Mouse (Mus musculus) adipose tissue, adult 10 weeks (tissue): Measurements from ENCODE around the gene Slc7a14. TPM values are rescaled to one million over a fixed set of nuclear protein-coding genes. Genes with fewer than 3 reads are reported as not detected.

Experiments
- polyA plus RNA-seq: library from polyadenylated mRNA; stranded (reverse); fragments of 350-450 nt; fragmentation: Illumina TruSeq; extraction: RNeasy Lipid Tissue Mini Kit (QIAGEN cat#74804); gene quantifications from one replicate; pipeline ENCODE4 v1.2.3, GENCODE M21; 2014; ENCODE audit warnings: low read depth, low replicate concordance

The Slc7a14 gene
- polyA plus RNA-seq: 0.14 TPM

GRCm38 (mm10) chr3:31309934-31310787 lies at the start of gene Slc7a14:
Gene Slc7a14 (minus strand): TSS chr3:31310378.

Other genes with a start within 250 kb of the Slc7a14 start
- 26.3 TPM for gene Skil, start 215.3 kb downstream of the Slc7a14 start, polyA plus RNA-seq
- 21.7 TPM for gene Cldn11, start 160.5 kb downstream of the Slc7a14 start, polyA plus RNA-seq